Mouse (Mus musculus) hindbrain, embryonic 14.5 days (tissue): Measurements from ENCODE around the gene Wdr61. TPM values are rescaled to one million over a fixed set of nuclear protein-coding genes. Genes with fewer than 3 reads are reported as not detected.
"Not testable (repeated sequence)": the region's sequence is repeated elsewhere in the genome, so short reads cannot be mapped to it uniquely, and the experiment has no call there.

Experiments
- ATAC-seq: fragments of 200-750 bp; cut with Nextera tagmentation; 2 replicates; pipeline ENCODE4 v1.8.0; 2017; ENCODE audit warnings: moderate number of reproducible peaks, mild to moderate bottlenecking, moderate TSS enrichment, moderate library complexity; ENCODE audit not compliant: low FRiP score
- DNase-seq: peaks from one replicate; pipeline ENCODE4 v3.0.0-alpha.2; 2015; ENCODE audit warnings: low spot score
- H3K27ac ChIP-seq: fragments of 300-500 bp; sonication (generic); 2 replicates; pipeline ENCODE4 v1.5.1; 2014; ENCODE audit warnings: mild to moderate bottlenecking, moderate library complexity
- H3K27me3 ChIP-seq: fragments of 300-500 bp; sonication (generic); 2 replicates; pipeline ENCODE4 v1.6.1; 2014; ENCODE audit warnings: mild to moderate bottlenecking, low read length, mixed read lengths; ENCODE audit not compliant: control insufficient read depth, insufficient read depth
- H3K36me3 ChIP-seq: fragments of 300-500 bp; sonication (generic); replicated peaks from 2 replicates; pipeline ENCODE4 v1.6.1; 2014; ENCODE audit not compliant: control insufficient read depth, insufficient read depth
- H3K4me1 ChIP-seq: fragments of 300-500 bp; sonication (generic); replicated peaks from 2 replicates; pipeline ENCODE4 v1.6.1; 2014; ENCODE audit warnings: antibody characterized with exemption, low read length, mixed read lengths; ENCODE audit not compliant: control insufficient read depth, insufficient read depth
- H3K4me2 ChIP-seq: fragments of 300-500 bp; sonication (generic); replicated peaks from 2 replicates; pipeline ENCODE4 v1.6.1; 2014; ENCODE audit warnings: mild to moderate bottlenecking, moderate library complexity
- H3K4me3 ChIP-seq: fragments of 300-500 bp; sonication (generic); replicated peaks from 2 replicates; pipeline ENCODE4 v1.5.1; 2014; ENCODE audit warnings: mild to moderate bottlenecking, low read length
- H3K9ac ChIP-seq: fragments of 300-500 bp; sonication (generic); 2 replicates; pipeline ENCODE4 v1.6.1; 2014
- H3K9me3 ChIP-seq: fragments of 300-500 bp; sonication (generic); 2 replicates; pipeline ENCODE4 v1.6.1; 2016; ENCODE audit warnings: low read length; ENCODE audit not compliant: control insufficient read depth
- WGBS: fragments of 180-500 bp; shearing (Covaris S2); extraction: QIAGEN DNeasy Blood & Tissue Kit; methylation state at CpG from one replicate; pipeline ENCODE4 v1.1.7; 2014; 5-methylcytosine and 5-hydroxymethylcytosine counted together
- polyA plus RNA-seq: library from polyadenylated mRNA; unstranded; fragments of >200 nt; fragmentation: Nextera tagmentation; extraction: Ambion mirVana; gene quantifications from 2 replicates; pipeline ENCODE4 v1.2.1, GENCODE M21; 2014

Gene Wdr61
- polyA plus RNA-seq, 1 experiment from 2014 or later: 97.7 TPM

GRCm38 (mm10) chr9:54691241-54691805, 43.0 kb downstream of the Wdr61 start:
- H3K4me2 ChIP-seq: peak overlapping the region; percentile 55
- not testable (repeated sequence) for ATAC-seq, H3K9me3 ChIP-seq, H3K27ac ChIP-seq, H3K36me3 ChIP-seq, H3K27me3 ChIP-seq
- peak; percentile 46 for DNase-seq
- peak overlapping the region; percentile 50 for H3K9ac ChIP-seq
- 4% methylated on average over 31 of the region's 31 CpGs for WGBS
- H3K4me3 ChIP-seq: peak overlapping the region; percentile 22
- peaks cover 11% of the 10 kb centered on the region; the same call in 1 of the 2 replicates for H3K4me1 ChIP-seq

- not testable (repeated sequence) for H3K27ac ChIP-seq, ATAC-seq, H3K4me3 ChIP-seq, DNase-seq, H3K9ac ChIP-seq, H3K27me3 ChIP-seq, H3K9me3 ChIP-seq, H3K36me3 ChIP-seq, H3K4me2 ChIP-seq
- H3K4me1 ChIP-seq: peaks cover 11% of the 10 kb centered on the region; the same call in 1 of the 2 replicates
- 71% methylated on average over 2 of the region's 2 CpGs for WGBS
Observed at GRCm38 (mm10) chr9:54690697-54691096, 43.6 kb downstream of the Wdr61 start.

- DNase-seq (no peak), ATAC-seq (no peak)
- H3K9me3 ChIP-seq: no peaks in the 10 kb centered on the region
- H3K4me3 ChIP-seq: no peak overlapping the region
- H3K36me3 ChIP-seq: no peaks in the 10 kb centered on the region
- peaks cover 11% of the 10 kb centered on the region; the same call in 1 of the 2 replicates for H3K4me1 ChIP-seq
- H3K27ac ChIP-seq: no peak overlapping the region
- 75% methylated on average over 8 of the region's 8 CpGs for WGBS
- 0 out of 2 replicates have a peak, but pooled peaks cover 3% of the 10 kb centered on the region for H3K27me3 ChIP-seq
- H3K4me2 ChIP-seq: no peak overlapping the region
- H3K9ac ChIP-seq: no peak overlapping the region
Observed at GRCm38 (mm10) chr9:54689446-54689845, 44.9 kb downstream of the Wdr61 start.

DNA sequence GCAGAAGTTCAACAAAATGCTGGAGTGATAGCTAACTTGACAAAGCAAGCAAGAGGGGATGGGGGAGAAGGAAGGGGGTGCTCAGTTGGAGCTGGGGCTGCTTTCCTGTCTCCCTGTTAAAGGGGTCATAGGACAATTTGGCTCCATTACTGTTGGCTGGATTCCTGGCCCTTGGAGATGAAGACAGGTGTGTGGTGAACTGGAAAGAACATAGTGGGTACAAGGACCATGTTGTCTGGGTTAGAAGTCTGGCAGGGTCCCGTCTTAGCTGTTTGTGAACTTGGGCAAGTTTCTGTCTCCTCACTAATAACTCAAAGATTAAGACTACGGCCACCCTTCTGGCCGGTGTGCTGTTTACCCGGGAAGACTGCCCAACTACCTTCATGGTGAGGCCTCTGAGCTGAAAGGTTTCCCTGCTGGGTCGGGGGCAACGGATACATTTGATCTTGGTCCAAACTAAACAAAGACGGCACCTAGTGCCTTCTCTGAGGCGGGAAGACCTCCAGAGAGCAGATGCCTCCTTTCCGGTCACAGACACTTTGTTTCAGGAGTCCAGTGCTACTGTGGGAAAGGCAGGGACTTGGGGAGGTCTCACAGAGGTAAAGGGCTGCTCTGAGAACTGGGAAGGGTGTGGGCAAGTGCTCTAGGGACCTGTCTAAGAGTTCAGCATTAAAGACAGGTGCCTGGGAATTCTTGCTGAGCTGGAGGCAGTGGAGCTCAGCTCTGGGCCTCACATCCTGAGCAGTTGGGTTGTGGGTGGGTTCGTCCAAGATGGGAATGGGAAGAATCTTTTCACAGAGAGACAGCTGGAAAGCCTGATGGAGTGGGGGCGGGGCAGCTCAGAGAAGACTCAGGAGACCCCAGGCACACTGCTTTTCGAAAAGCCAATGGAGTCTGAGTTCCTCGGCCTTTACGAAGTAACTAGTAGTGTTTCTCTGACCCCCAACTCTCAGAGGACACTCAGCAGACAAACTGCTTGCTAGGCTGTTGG, 46.8 kb downstream of the Wdr61 start:
- no peaks in the 10 kb centered on the region for H3K9me3 ChIP-seq
- H3K4me2 ChIP-seq: no peak overlapping the region
- DNase-seq (no peak), ATAC-seq (no peak)
- 0 out of 2 replicates have a peak, but pooled peaks cover 3% of the 10 kb centered on the region for H3K27me3 ChIP-seq
- no peaks in the 10 kb centered on the region for H3K36me3 ChIP-seq
- 63% methylated on average over 14 of the region's 14 CpGs for WGBS
- H3K9ac ChIP-seq: no peak overlapping the region
- peaks cover 11% of the 10 kb centered on the region; the same call in 1 of the 2 replicates for H3K4me1 ChIP-seq
- H3K4me3 ChIP-seq: no peak overlapping the region
- no peak overlapping the region for H3K27ac ChIP-seq

DNA sequence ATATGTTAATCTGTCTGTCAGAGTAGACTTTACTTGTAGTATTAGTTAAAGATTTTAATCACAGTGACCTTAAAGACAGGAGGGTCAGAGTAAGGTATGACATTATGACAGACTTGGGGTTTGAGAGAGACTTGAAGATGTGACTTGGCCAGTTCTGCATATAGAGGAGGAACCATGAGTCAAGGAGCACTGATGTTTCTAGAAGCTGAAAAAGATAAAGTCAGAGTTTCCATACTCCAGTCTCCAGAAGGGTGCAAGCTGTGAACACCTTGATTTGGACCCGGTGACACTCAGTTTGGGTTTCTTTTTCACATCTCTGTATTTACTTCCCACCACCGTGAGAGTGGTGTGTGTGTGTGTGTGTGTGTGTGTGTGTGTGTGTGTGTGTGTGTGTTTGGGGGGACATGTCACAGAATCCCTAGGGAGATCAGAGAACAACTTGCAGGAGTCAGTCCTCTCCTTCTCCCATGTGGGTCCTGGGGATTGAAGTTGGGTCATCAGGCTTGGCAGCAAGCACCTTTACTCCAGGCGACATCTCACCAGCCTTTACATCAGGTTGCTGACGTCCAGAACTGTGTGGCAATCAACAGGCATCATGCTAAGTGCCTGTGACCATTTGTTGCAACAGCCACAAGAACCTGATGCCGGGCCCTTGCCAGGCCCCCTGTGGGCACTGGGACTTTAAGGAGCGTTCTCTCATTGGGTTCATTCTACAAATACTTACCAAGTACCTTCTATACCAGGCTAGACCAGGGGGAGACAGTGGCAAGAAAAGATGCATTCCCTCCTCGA, 50.3 kb downstream of the Wdr61 start:
- DNase-seq (no peak), ATAC-seq (no peak)
- H3K4me2 ChIP-seq: no peak overlapping the region
- H3K9ac ChIP-seq: no peak overlapping the region
- no peaks in the 10 kb centered on the region for H3K27me3 ChIP-seq
- H3K4me1 ChIP-seq: 0 out of 2 replicates have a peak, but pooled peaks cover under 1% of the 10 kb centered on the region
- H3K27ac ChIP-seq: no peak overlapping the region
- no peaks in the 10 kb centered on the region for H3K36me3 ChIP-seq
- no peaks in the 10 kb centered on the region for H3K9me3 ChIP-seq
- H3K4me3 ChIP-seq: no peak overlapping the region
- WGBS: 82% methylated on average over 7 of the region's 7 CpGs

DNA sequence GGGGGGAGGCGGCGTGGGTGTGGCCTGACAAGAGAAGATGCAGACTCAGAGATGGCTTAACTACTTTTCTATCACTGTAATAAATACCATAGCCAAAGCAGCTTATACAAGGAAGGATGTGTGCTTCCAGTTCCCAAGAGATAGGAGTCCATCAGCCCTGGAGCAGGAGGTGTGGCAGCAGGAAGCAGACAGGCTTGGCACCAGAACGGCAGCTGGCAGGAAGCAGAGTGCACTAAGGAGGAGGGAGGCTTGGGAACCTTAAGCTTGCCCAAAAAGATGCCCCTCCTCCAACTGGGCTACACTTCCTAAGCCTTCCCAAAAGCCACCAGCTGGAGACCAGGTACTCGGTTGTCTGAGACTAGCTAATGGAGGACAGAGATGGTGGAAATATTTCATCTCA, 51.5 kb downstream of the Wdr61 start:
- no peaks in the 10 kb centered on the region for H3K9me3 ChIP-seq
- DNase-seq: no peak
- H3K9ac ChIP-seq: no peak overlapping the region
- H3K4me1 ChIP-seq: no peaks in the 10 kb centered on the region
- H3K36me3 ChIP-seq: no peaks in the 10 kb centered on the region
- 77% methylated on average over 4 of the region's 4 CpGs for WGBS
- ATAC-seq: no peak
- H3K27me3 ChIP-seq: no peaks in the 10 kb centered on the region
- H3K27ac ChIP-seq: no peak overlapping the region
- H3K4me2 ChIP-seq: no peak overlapping the region
- no peak overlapping the region for H3K4me3 ChIP-seq

DNA sequence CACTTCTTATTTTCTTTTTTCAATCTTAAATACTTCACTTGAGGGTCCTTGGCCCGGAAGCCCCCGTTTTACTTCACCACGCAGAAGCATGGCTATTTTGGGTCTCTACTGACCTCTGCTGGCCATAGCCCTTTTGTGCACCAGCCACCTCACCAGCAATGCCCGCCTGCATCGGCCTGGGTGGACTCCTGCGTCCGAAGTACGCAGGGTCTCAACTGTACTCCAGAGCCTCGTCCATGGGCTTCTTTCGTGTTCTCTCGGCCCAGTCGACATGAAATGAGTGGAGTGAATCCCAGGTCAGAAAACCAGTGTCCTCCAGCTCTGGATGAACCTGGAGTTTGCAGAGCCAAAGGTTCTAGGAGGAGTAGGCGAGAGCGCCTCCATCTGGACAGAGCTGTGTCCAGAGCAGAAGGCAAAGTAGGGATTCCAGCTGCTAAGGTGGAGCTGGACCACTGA, 57.8 kb downstream of the Wdr61 start:
- Histone ChIP-seq H3K9me3 (no peaks in the 10 kb centered on the region), H3K4me3 (0 out of 2 replicates have a peak overlapping the region, but pooled peaks have one; percentile 20), H3K9ac (no peak overlapping the region), H3K4me1 (no peaks in the 10 kb centered on the region), H3K27me3 (no peaks in the 10 kb centered on the region), H3K27ac (no peak overlapping the region), H3K36me3 (no peaks in the 10 kb centered on the region), H3K4me2 (peak overlapping the region; percentile 56)
- ATAC-seq: no peak; the same call in 1 of the 2 replicates
- 2% methylated on average over 14 of the region's 14 CpGs for WGBS
- peak; percentile 87 for DNase-seq

DNA sequence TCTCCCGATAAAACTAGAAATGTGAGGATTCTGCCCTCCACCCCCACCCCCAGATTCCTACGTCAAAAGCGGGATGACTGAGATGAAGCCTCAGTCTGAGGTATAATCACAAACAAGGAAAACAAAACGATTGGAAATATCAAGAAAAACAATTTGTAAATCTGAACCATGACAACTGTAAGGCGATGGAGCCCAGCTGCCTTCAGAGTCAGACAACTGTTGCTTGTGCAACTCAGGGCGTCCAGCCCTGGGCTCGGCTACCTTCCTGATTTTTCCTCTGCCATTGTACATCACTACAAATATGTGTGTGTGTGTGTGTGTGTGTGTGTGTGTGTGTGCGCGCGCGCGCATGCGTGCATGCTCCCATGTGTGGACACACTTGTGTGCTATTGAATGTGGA, 60.4 kb downstream of the Wdr61 start:
- Histone ChIP-seq H3K4me1 (no peaks in the 10 kb centered on the region), H3K4me3 (no peak overlapping the region), H3K27ac (no peak overlapping the region), H3K36me3 (no peaks in the 10 kb centered on the region), H3K9ac (no peak overlapping the region), H3K4me2 (no peak overlapping the region), H3K9me3 (no peaks in the 10 kb centered on the region), H3K27me3 (no peaks in the 10 kb centered on the region)
- no peak for ATAC-seq
- no peak for DNase-seq
- 88% methylated on average over 13 of the region's 13 CpGs for WGBS

- Histone ChIP-seq H3K4me3 (no peak overlapping the region), H3K9me3 (no peaks in the 10 kb centered on the region), H3K36me3 (no peaks in the 10 kb centered on the region), H3K27me3 (no peaks in the 10 kb centered on the region), H3K4me2 (no peak overlapping the region), H3K4me1 (no peaks in the 10 kb centered on the region), H3K27ac (no peak overlapping the region), H3K9ac (no peak overlapping the region)
- 83% methylated on average over 3 of the region's 3 CpGs for WGBS
- ATAC-seq (no peak), DNase-seq (no peak)
Observed at GRCm38 (mm10) chr9:54671962-54672361, 62.4 kb downstream of the Wdr61 start.
